Mouse (Mus musculus): ENCODE measurements at regions not wholly inside any gene's neighbourhood (a gene's known extent, or its start where the extent isn't known, plus 50 kb on each side); places are given as distances from the start of the nearest gene placed in this dataset.

DNA sequence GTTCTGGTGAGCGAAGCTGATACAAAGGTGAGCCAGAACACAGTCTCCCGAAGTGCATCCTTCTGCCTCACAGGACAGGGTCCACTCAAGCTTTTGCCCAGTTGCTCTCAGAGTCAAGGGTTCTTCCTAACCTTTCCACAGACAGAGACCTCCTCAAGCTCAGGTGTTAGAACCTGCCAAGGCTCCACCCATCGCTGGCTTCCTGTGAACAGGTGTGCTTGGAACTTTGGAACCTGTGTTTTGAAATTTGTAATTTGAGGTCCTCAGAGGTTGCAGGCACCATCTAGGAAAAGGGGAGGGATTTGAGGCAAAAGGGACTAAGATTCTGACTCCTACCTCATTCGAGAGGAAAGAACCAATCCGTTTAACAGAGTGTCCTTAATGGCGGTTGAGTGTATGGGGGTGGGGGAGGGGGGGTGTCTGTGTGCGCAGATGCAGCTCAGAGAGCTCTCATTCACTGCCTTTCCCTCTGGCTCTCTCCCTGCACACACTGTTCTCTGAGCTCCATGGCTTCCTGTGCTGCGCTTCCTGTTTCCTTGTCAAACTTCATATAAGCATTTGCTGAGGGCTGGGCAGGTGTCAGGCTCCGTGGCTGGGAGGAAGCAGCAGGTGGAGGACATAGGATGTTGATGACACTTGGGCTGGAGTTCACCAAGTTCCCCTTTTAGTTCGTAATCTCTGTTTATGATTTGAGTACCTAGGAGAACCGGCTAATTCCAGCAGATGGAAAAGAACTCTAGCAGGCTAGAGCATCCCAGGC is 195.8 kb downstream of the Pten start:
- H3K36me3 ChIP-seq (ENCODE audit: inconsistent target) = no peaks in the 10 kb centered on the region
- no peak overlapping the region for H3K27ac ChIP-seq
- no peak overlapping the region for H3K4me3 ChIP-seq (ENCODE audit: inconsistent target)
- WGBS (ENCODE audit: missing documents) = 36% methylated on average over 10 of the region's 11 CpGs
- H3K79me2 ChIP-seq (ENCODE audit: inconsistent target) = no peaks in the 10 kb centered on the region

- Histone ChIP-seq H3K4me3 (ENCODE audit: inconsistent target) (no peak overlapping the region), H3K79me2 (ENCODE audit: inconsistent target) (no peaks in the 10 kb centered on the region), H3K36me3 (ENCODE audit: inconsistent target) (no peaks in the 10 kb centered on the region), H3K27ac (no peak overlapping the region)
- 36% methylated on average over 4 of the region's 4 CpGs for WGBS (ENCODE audit: missing documents)
Observed at GRCm38 (mm10) chr19:32954001-32954605, 196.8 kb downstream of the Pten start.

GRCm38 (mm10) chr19:32954942-32955341 is 197.6 kb downstream of the Pten start:
- H3K27ac ChIP-seq = no peak overlapping the region
- H3K79me2 ChIP-seq (ENCODE audit: inconsistent target) = no peaks in the 10 kb centered on the region
- no peaks in the 10 kb centered on the region for H3K36me3 ChIP-seq (ENCODE audit: inconsistent target)
- whole genome bisulfite sequencing (ENCODE audit: missing documents) = 92% methylated on average over 3 of the region's 3 CpGs
- H3K4me3 ChIP-seq (ENCODE audit: inconsistent target) = no peak overlapping the region

GRCm38 (mm10) chr19:32956143-32956915 is 199.0 kb downstream of the Pten start:
- Histone ChIP-seq H3K27ac (no peak overlapping the region), H3K36me3 (ENCODE audit: inconsistent target) (no peaks in the 10 kb centered on the region), H3K79me2 (ENCODE audit: inconsistent target) (no peaks in the 10 kb centered on the region), H3K4me3 (ENCODE audit: inconsistent target) (peak overlapping the region; percentile 28)
- 4% methylated on average over 9 of the region's 9 CpGs for WGBS (ENCODE audit: missing documents)

DNA sequence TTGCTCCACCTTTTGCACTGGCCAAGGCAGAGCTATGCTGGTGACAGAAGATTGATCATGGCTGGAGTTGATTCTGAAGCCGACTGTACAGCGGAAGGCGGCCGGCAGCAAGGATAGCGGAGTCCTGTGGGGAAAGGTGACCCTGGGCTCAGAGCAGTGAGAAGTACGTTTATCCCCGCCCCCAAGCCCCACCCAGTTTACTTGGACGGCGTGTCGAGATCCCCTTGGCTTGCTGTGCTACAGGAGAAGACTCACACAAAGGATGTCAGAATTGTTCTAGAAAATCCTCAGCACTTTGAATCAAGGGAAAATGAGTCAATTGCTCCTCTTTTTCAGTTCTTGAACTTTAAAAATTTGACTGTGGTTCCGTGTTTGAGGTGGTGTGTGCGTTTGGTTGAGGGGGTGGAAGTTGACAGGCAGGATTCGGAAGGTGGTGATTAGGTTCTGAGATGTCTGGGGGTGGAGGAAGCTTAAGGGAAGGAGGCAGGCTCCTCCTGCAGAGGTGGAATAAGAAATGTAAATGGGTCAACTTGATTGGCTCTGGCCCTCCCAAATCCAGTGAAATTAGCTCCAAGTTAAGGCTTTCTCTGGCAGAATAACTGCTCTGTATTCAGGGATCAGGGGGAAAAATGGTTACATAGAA is 199.7 kb downstream of the Pten start:
- Histone ChIP-seq H3K36me3 (ENCODE audit: inconsistent target) (no peaks in the 10 kb centered on the region), H3K4me3 (ENCODE audit: inconsistent target) (peak overlapping the region; percentile 28), H3K79me2 (ENCODE audit: inconsistent target) (no peaks in the 10 kb centered on the region), H3K27ac (no peak overlapping the region)
- WGBS (ENCODE audit: missing documents) = 10% methylated on average over 13 of the region's 13 CpGs

GRCm38 (mm10) chr19:32958276-32958675 is 201.0 kb downstream of the Pten start:
- WGBS (ENCODE audit: missing documents) = 93% methylated on average over 4 of the region's 4 CpGs
- H3K36me3 ChIP-seq (ENCODE audit: inconsistent target) = no peaks in the 10 kb centered on the region
- H3K79me2 ChIP-seq (ENCODE audit: inconsistent target) = no peaks in the 10 kb centered on the region
- no peak overlapping the region for H3K27ac ChIP-seq
- no peak overlapping the region for H3K4me3 ChIP-seq (ENCODE audit: inconsistent target)

GRCm38 (mm10) chr19:32958791-32959190 is 201.5 kb downstream of the Pten start:
- no peak overlapping the region for H3K4me3 ChIP-seq (ENCODE audit: inconsistent target)
- H3K79me2 ChIP-seq (ENCODE audit: inconsistent target) = no peaks in the 10 kb centered on the region
- 90% methylated on average over 4 of the region's 4 CpGs for WGBS (ENCODE audit: missing documents)
- H3K27ac ChIP-seq = no peak overlapping the region
- H3K36me3 ChIP-seq (ENCODE audit: inconsistent target) = no peaks in the 10 kb centered on the region

- Histone ChIP-seq H3K79me2 (ENCODE audit: inconsistent target) (no peaks in the 10 kb centered on the region), H3K27ac (no peak overlapping the region), H3K36me3 (ENCODE audit: inconsistent target) (no peaks in the 10 kb centered on the region), H3K4me3 (ENCODE audit: inconsistent target) (no peak overlapping the region)
- WGBS (ENCODE audit: missing documents) = 68% methylated on average over 5 of the region's 5 CpGs
Observed at GRCm38 (mm10) chr19:32959844-32960195, 202.5 kb downstream of the Pten start.

DNA sequence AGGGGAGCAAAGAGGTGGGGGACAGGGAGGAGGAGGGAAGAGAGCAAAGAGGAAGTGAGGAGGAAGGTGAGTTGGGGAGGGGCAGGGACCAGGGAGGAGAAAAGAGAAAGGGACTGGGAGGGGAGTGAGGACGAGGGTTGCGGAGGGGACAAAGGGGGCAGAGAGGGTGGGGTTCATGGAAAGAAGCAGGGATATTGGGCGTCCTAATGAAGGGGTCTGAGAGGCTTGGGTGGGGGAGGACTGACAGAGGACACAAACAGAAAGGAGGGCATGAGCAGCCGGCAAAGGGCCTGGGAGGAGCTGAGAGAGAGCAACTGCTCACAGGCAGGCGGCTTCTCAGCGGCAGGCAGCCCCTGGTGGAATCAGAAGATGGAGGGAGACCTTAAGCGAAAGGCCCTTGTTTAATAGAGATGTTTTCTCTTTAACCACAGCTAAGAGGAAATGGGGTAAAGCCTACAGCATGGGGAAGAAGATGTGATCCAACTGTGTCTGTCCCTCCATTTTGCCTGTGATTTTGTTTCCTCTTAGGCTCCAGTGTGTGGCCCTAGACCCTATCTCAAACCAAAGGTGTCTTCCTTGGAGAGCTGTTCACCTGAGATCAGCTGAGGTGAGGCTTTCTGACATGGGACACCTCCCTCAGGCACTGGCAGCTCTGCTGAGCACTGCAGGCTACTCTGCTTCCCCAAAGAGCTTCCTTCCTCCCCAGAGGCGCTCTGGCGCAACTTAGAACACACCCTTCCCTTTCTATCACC is 203.1 kb downstream of the Pten start:
- WGBS (ENCODE audit: missing documents) = 29% methylated on average over 9 of the region's 9 CpGs
- no peaks in the 10 kb centered on the region for H3K36me3 ChIP-seq (ENCODE audit: inconsistent target)
- H3K79me2 ChIP-seq (ENCODE audit: inconsistent target) = no peaks in the 10 kb centered on the region
- H3K27ac ChIP-seq = no peak overlapping the region
- H3K4me3 ChIP-seq (ENCODE audit: inconsistent target) = no peak overlapping the region

DNA sequence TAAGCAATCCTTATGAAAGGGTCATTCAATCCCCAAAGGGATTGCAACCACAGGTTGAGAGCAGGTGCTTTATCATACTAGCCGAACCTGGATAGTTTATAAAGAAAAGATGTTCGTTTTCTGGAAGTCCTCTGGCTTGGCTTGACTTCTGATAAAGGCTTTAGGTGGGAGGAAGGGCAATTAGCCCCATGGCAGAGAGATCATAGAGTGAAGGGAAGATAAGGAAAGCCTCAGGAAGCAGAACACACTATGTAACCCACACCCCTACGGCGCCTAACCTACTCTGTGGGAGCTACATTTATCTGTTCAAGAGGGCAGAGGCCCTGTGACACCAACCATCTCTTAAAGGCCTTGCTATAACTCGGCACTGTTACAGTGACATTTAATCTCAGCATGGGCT is 204.2 kb downstream of the Pten start:
- Histone ChIP-seq H3K79me2 (ENCODE audit: inconsistent target) (no peaks in the 10 kb centered on the region), H3K4me3 (ENCODE audit: inconsistent target) (no peak overlapping the region), H3K36me3 (ENCODE audit: inconsistent target) (no peaks in the 10 kb centered on the region), H3K27ac (no peak overlapping the region)
- 89% methylated on average over 5 of the region's 5 CpGs for WGBS (ENCODE audit: missing documents)

GRCm38 (mm10) chr19:32963983-32964382 is 206.7 kb downstream of the Pten start:
- no peak overlapping the region for H3K4me3 ChIP-seq (ENCODE audit: inconsistent target)
- no peak overlapping the region for H3K27ac ChIP-seq
- 13% methylated on average over 1 of the region's 1 CpGs for WGBS (ENCODE audit: missing documents)
- no peaks in the 10 kb centered on the region for H3K36me3 ChIP-seq (ENCODE audit: inconsistent target)
- no peaks in the 10 kb centered on the region for H3K79me2 ChIP-seq (ENCODE audit: inconsistent target)

DNA sequence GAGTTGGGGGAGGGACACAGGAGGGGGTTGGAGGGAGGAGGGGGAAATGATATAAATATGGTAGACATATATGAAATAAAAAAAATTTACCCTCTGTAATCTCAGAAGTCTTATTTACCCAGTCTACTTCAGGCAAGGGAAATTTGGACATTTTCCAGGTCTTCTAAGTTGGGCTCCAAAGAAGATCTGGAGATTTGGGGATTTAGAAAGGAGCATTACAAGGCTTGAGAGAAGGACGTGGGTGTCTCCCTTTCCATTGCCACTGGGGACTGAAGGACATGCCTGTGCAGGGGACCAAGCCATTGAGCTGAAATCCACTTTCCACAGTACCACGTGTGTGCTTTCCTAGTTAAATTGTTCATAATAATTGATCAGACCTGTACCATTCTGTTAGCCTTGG is 208.2 kb downstream of the Pten start:
- WGBS (ENCODE audit: missing documents) = 81% methylated on average over 2 of the region's 2 CpGs
- H3K79me2 ChIP-seq (ENCODE audit: inconsistent target) = no peaks in the 10 kb centered on the region
- no peaks in the 10 kb centered on the region for H3K36me3 ChIP-seq (ENCODE audit: inconsistent target)
- no peak overlapping the region for H3K27ac ChIP-seq
- H3K4me3 ChIP-seq (ENCODE audit: inconsistent target) = no peak overlapping the region

- H3K36me3 ChIP-seq (ENCODE audit: inconsistent target) = no peaks in the 10 kb centered on the region
- no peaks in the 10 kb centered on the region for H3K79me2 ChIP-seq (ENCODE audit: inconsistent target)
- no peak overlapping the region for H3K4me3 ChIP-seq (ENCODE audit: inconsistent target)
- WGBS (ENCODE audit: missing documents) = 93% methylated on average over 7 of the region's 7 CpGs
- H3K27ac ChIP-seq = no peak overlapping the region
Observed at GRCm38 (mm10) chr19:32969213-32969776, 212.0 kb downstream of the Pten start.

DNA sequence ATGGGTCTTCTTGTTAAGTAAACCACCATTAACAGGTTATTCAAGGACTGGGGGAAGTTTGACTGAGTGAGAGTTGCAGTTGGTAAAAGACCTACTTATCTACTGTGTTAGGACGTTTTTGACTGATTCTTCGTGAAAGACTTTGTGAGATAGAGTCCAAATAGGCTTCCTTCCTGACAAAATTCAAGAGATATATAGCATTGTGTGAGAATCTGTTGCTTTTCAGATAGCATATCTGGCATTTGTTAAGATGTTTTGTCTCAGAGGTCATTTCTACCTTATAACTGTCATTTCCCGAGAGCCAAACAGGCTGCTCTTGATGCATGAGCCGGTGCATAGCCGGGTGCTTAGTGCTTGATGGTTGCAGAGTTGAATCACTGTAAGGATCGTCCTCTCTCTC is 214.8 kb downstream of the Pten start:
- H3K36me3 ChIP-seq (ENCODE audit: inconsistent target) = no peaks in the 10 kb centered on the region
- H3K27ac ChIP-seq = no peak overlapping the region
- no peak overlapping the region for H3K4me3 ChIP-seq (ENCODE audit: inconsistent target)
- no peaks in the 10 kb centered on the region for H3K79me2 ChIP-seq (ENCODE audit: inconsistent target)
- WGBS (ENCODE audit: missing documents) = 100% methylated on average over 6 of the region's 6 CpGs

Measured in macrophage (primary cell).